Mouse (Mus musculus): ENCODE measurements around the gene Morc1. TPM values are rescaled to one million over a fixed set of nuclear protein-coding genes. Genes with fewer than 3 reads are reported as not detected.

Morc1 gene
- polyA plus RNA-seq, 1 experiment from 2014 or later: 0.33 TPM

- no peaks in the 10 kb centered on the region for H3K9me3 ChIP-seq (ENCODE audit: control insufficient read depth, low read length)
- no peak overlapping the region for H3K4me3 ChIP-seq (ENCODE audit: low read depth, low read length)
- no peak overlapping the region for H3K4me2 ChIP-seq (ENCODE audit: low read depth, low read length)
- DNase-seq (ENCODE audit: low spot score) (no peak), ATAC-seq (ENCODE audit: low read depth) (no peak)
- H3K4me1 ChIP-seq (ENCODE audit: control insufficient read depth, insufficient read depth, low read length): no peaks in the 10 kb centered on the region
- H3K27me3 ChIP-seq (replicated peaks; ENCODE audit: control insufficient read depth, insufficient read depth, low read length): no peaks in the 10 kb centered on the region
- 91% methylated on average over 5 of the region's 5 CpGs for WGBS
- no peak overlapping the region for H3K9ac ChIP-seq (ENCODE audit: low read depth, low read length)
- H3K36me3 ChIP-seq (ENCODE audit: control insufficient read depth, insufficient read depth, low read length): no peaks in the 10 kb centered on the region
- no peak overlapping the region for H3K27ac ChIP-seq (replicated peaks; ENCODE audit: low read depth, low read length)
Measured at GRCm38 (mm10) chr16:48444589-48444988, 13.6 kb downstream of the Morc1 start.

GRCm38 (mm10) chr16:48446161-48446925, 15.3 kb downstream of the Morc1 start:
- 69% methylated on average over 8 of the region's 8 CpGs for WGBS

GRCm38 (mm10) chr16:48453264-48453663, 22.2 kb downstream of the Morc1 start:
- Histone ChIP-seq H3K4me3 (ENCODE audit: low read depth, low read length) (no peak overlapping the region), H3K27ac (replicated peaks; ENCODE audit: low read depth, low read length) (no peak overlapping the region), H3K9me3 (ENCODE audit: control insufficient read depth, low read length) (no peaks in the 10 kb centered on the region), H3K36me3 (ENCODE audit: control insufficient read depth, insufficient read depth, low read length) (no peaks in the 10 kb centered on the region), H3K27me3 (replicated peaks; ENCODE audit: control insufficient read depth, insufficient read depth, low read length) (no peaks in the 10 kb centered on the region), H3K9ac (ENCODE audit: low read depth, low read length) (no peak overlapping the region), H3K4me1 (ENCODE audit: control insufficient read depth, insufficient read depth, low read length) (no peaks in the 10 kb centered on the region), H3K4me2 (ENCODE audit: low read depth, low read length) (no peak overlapping the region)
- WGBS: 41% methylated on average over 3 of the region's 3 CpGs
- no peak for ATAC-seq (ENCODE audit: low read depth)
- no peak for DNase-seq (ENCODE audit: low spot score)

More at GRCm38 (mm10) chr16:48446161-48446925, 15.3 kb downstream of the Morc1 start:
- Histone ChIP-seq H3K36me3 (ENCODE audit: control insufficient read depth, insufficient read depth, low read length) (no peaks in the 10 kb centered on the region), H3K4me1 (ENCODE audit: control insufficient read depth, insufficient read depth, low read length) (no peaks in the 10 kb centered on the region), H3K4me3 (ENCODE audit: low read depth, low read length) (no peak overlapping the region), H3K27ac (replicated peaks; ENCODE audit: low read depth, low read length) (no peak overlapping the region), H3K27me3 (replicated peaks; ENCODE audit: control insufficient read depth, insufficient read depth, low read length) (no peaks in the 10 kb centered on the region), H3K4me2 (ENCODE audit: low read depth, low read length) (no peak overlapping the region), H3K9ac (ENCODE audit: low read depth, low read length) (no peak overlapping the region), H3K9me3 (ENCODE audit: control insufficient read depth, low read length) (no peaks in the 10 kb centered on the region)
- ATAC-seq (ENCODE audit: low read depth): no peak
- DNase-seq (ENCODE audit: low spot score): no peak

- Histone ChIP-seq H3K27ac (replicated peaks; ENCODE audit: low read depth, low read length) (no peak overlapping the region), H3K9ac (ENCODE audit: low read depth, low read length) (no peak overlapping the region), H3K4me1 (ENCODE audit: control insufficient read depth, insufficient read depth, low read length) (no peaks in the 10 kb centered on the region), H3K36me3 (ENCODE audit: control insufficient read depth, insufficient read depth, low read length) (no peaks in the 10 kb centered on the region), H3K9me3 (ENCODE audit: control insufficient read depth, low read length) (no peaks in the 10 kb centered on the region), H3K4me2 (ENCODE audit: low read depth, low read length) (no peak overlapping the region), H3K27me3 (replicated peaks; ENCODE audit: control insufficient read depth, insufficient read depth, low read length) (no peaks in the 10 kb centered on the region), H3K4me3 (ENCODE audit: low read depth, low read length) (no peak overlapping the region)
- ATAC-seq (ENCODE audit: low read depth) (no peak), DNase-seq (ENCODE audit: low spot score) (no peak)
- 85% methylated on average over 10 of the region's 10 CpGs for WGBS
Measured at GRCm38 (mm10) chr16:48473396-48473795, 42.4 kb downstream of the Morc1 start.

GRCm38 (mm10) chr16:48474896-48475802, 44.1 kb downstream of the Morc1 start:
- H3K9me3 ChIP-seq (ENCODE audit: control insufficient read depth, low read length): no peaks in the 10 kb centered on the region
- WGBS: 33% methylated on average over 4 of the region's 4 CpGs
- no peak for DNase-seq (ENCODE audit: low spot score)
- H3K36me3 ChIP-seq (ENCODE audit: control insufficient read depth, insufficient read depth, low read length): no peaks in the 10 kb centered on the region
- no peak overlapping the region for H3K9ac ChIP-seq (ENCODE audit: low read depth, low read length)
- H3K4me1 ChIP-seq (ENCODE audit: control insufficient read depth, insufficient read depth, low read length): no peaks in the 10 kb centered on the region
- no peak overlapping the region for H3K4me3 ChIP-seq (ENCODE audit: low read depth, low read length)
- ATAC-seq (ENCODE audit: low read depth): no peak
- no peak overlapping the region for H3K27ac ChIP-seq (replicated peaks; ENCODE audit: low read depth, low read length)
- H3K4me2 ChIP-seq (ENCODE audit: low read depth, low read length): no peak overlapping the region
- no peaks in the 10 kb centered on the region for H3K27me3 ChIP-seq (replicated peaks; ENCODE audit: control insufficient read depth, insufficient read depth, low read length)

- Histone ChIP-seq H3K36me3 (ENCODE audit: control insufficient read depth, insufficient read depth, low read length) (no peaks in the 10 kb centered on the region), H3K4me2 (ENCODE audit: low read depth, low read length) (no peak overlapping the region), H3K9me3 (ENCODE audit: control insufficient read depth, low read length) (no peaks in the 10 kb centered on the region), H3K4me1 (ENCODE audit: control insufficient read depth, insufficient read depth, low read length) (no peaks in the 10 kb centered on the region), H3K27ac (replicated peaks; ENCODE audit: low read depth, low read length) (no peak overlapping the region), H3K4me3 (ENCODE audit: low read depth, low read length) (no peak overlapping the region), H3K27me3 (replicated peaks; ENCODE audit: control insufficient read depth, insufficient read depth, low read length) (no peaks in the 10 kb centered on the region), H3K9ac (ENCODE audit: low read depth, low read length) (no peak overlapping the region)
- DNase-seq (ENCODE audit: low spot score) (peak; percentile 4), ATAC-seq (ENCODE audit: low read depth) (no peak)
- WGBS: 73% methylated on average over 8 of the region's 8 CpGs
Measured at GRCm38 (mm10) chr16:48479266-48479848, 48.3 kb downstream of the Morc1 start.

GRCm38 (mm10) chr16:48516776-48517499, 85.9 kb downstream of the Morc1 start:
- H3K4me2 ChIP-seq (ENCODE audit: low read depth, low read length): no peak overlapping the region
- H3K9ac ChIP-seq (ENCODE audit: low read depth, low read length): no peak overlapping the region
- WGBS: 79% methylated on average over 5 of the region's 5 CpGs
- no peak for DNase-seq (ENCODE audit: low spot score)
- no peaks in the 10 kb centered on the region for H3K36me3 ChIP-seq (ENCODE audit: control insufficient read depth, insufficient read depth, low read length)
- no peak for ATAC-seq (ENCODE audit: low read depth)
- no peak overlapping the region for H3K4me3 ChIP-seq (ENCODE audit: low read depth, low read length)
- H3K27me3 ChIP-seq (replicated peaks; ENCODE audit: control insufficient read depth, insufficient read depth, low read length): no peaks in the 10 kb centered on the region
- no peaks in the 10 kb centered on the region for H3K9me3 ChIP-seq (ENCODE audit: control insufficient read depth, low read length)
- H3K4me1 ChIP-seq (ENCODE audit: control insufficient read depth, insufficient read depth, low read length): no peaks in the 10 kb centered on the region
- no peak overlapping the region for H3K27ac ChIP-seq (replicated peaks; ENCODE audit: low read depth, low read length)

- H3K4me3 ChIP-seq (ENCODE audit: low read depth, low read length): no peak overlapping the region
- no peaks in the 10 kb centered on the region for H3K27me3 ChIP-seq (replicated peaks; ENCODE audit: control insufficient read depth, insufficient read depth, low read length)
- H3K4me2 ChIP-seq (ENCODE audit: low read depth, low read length): no peak overlapping the region
- no peak overlapping the region for H3K9ac ChIP-seq (ENCODE audit: low read depth, low read length)
- no peak overlapping the region for H3K27ac ChIP-seq (replicated peaks; ENCODE audit: low read depth, low read length)
- DNase-seq (ENCODE audit: low spot score): no peak
- no peak for ATAC-seq (ENCODE audit: low read depth)
- no peaks in the 10 kb centered on the region for H3K9me3 ChIP-seq (ENCODE audit: control insufficient read depth, low read length)
- no peaks in the 10 kb centered on the region for H3K36me3 ChIP-seq (ENCODE audit: control insufficient read depth, insufficient read depth, low read length)
- H3K4me1 ChIP-seq (ENCODE audit: control insufficient read depth, insufficient read depth, low read length): no peaks in the 10 kb centered on the region
Measured at GRCm38 (mm10) chr16:48519569-48519968, 88.5 kb downstream of the Morc1 start.
